Mouse (Mus musculus): ENCODE measurements around the gene Krt88. TPM values are rescaled to one million over a fixed set of nuclear protein-coding genes. Genes with fewer than 3 reads are reported as not detected.
A peak's percentile ranks its signal among the peaks of the same experiment; 100 is the strongest.

Krt88 gene
- not detected for total RNA-seq (2021)
- long read RNA-seq, experiment 1: 0 reads
- long read RNA-seq, experiment 2: 0 reads

GRCm38 (mm10) chr15:101447444-101447843, at the start of gene Krt88:
Gene Krt88, plus strand, starts transcription at chr15:101447744.
- no peak for DNase-seq (ENCODE audit: low spot score in 2 of 2)

DNA sequence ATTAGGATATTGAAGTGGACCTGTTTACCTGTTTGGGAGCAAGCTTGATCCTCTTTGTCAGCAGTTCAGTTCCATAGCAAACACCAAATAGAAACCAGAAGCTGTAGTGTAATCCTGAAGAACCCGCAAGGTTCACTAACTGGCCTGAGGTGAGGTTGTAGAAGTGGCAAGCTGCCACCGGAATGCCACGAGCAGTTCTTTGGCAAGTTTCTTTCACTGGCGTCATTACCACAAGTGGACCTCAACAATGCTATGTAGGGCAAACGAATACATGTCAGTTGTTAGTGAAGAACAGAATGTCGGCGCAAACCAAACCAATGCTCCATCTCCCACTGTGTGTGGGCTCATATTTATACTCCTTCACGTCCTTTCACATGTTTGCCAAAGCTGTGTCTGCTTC, 49.3 kb upstream of the Krt88 start:
- no peak for DNase-seq (ENCODE audit: low spot score in 2 of 2)

DNA sequence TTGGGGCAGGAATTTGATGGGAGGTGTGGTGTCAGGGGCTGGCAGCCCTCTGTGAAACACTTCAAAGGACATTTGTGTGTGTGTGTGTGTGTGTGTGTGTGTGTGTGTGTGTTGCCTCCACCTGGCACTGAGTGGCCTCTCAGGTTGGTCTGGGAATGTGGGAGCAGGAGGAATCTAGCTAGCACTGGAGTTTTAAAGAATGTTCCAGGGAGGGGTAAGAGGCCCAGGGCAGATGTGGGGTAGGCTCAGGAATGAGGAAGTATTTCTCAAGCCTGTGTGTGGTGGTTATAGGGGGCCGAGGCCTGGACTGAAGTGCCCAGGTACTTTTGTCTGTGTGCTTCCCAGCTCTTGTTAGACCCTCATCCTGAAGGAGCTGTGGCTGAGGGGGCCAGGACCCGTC, 36.8 kb upstream of the Krt88 start, which contains the start of gene Krt7:
Krt7 (plus strand) TSS at position 269 of the 400 bp plus-strand sequence.
- no peak for DNase-seq (ENCODE audit: low spot score in 2 of 2)

- DNase-seq (ENCODE audit: low spot score in 2 of 2): no peak
Measured at GRCm38 (mm10) chr15:101412188-101412587, 35.4 kb upstream of the Krt88 start.

- peak in 1 of 2 experiments; percentile 32 for DNase-seq (ENCODE audit: low spot score in 2 of 2)
Measured at GRCm38 (mm10) chr15:101413916-101414635, 33.5 kb upstream of the Krt88 start.

GRCm38 (mm10) chr15:101414807-101415565, 32.6 kb upstream of the Krt88 start:
- no peak for DNase-seq (ENCODE audit: low spot score in 2 of 2)

GRCm38 (mm10) chr15:101418950-101419349, 28.6 kb upstream of the Krt88 start:
- no peak for DNase-seq (ENCODE audit: low spot score in 2 of 2)

- no peak for DNase-seq (ENCODE audit: low spot score in 2 of 2)
Measured at GRCm38 (mm10) chr15:101420903-101421302, 26.6 kb upstream of the Krt88 start.

- no peak for DNase-seq (ENCODE audit: low spot score in 2 of 2)
Measured at GRCm38 (mm10) chr15:101424914-101425313, 22.6 kb upstream of the Krt88 start.

DNA sequence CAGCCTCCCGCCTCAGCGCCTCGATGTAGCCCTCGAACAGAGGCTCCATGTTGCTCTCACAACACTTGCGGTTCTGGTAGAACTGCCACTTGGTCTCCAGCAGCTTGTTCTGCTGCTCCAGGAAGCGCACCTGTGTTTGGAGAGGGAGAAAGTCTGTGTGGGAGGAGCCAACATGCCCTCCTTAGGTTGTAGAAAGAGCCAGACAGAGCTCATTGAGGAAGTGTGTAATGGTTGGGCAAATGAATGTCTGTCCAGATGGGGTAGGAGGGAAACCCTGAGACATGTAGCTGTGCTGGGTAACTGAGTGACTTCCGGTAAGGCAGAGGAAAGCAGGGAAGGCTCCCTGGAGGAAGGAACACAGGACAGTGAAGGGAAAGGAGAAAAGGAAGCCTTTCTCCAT, 10.9 kb upstream of the Krt88 start:
- DNase-seq (ENCODE audit: low spot score in 2 of 2): no peak

DNA sequence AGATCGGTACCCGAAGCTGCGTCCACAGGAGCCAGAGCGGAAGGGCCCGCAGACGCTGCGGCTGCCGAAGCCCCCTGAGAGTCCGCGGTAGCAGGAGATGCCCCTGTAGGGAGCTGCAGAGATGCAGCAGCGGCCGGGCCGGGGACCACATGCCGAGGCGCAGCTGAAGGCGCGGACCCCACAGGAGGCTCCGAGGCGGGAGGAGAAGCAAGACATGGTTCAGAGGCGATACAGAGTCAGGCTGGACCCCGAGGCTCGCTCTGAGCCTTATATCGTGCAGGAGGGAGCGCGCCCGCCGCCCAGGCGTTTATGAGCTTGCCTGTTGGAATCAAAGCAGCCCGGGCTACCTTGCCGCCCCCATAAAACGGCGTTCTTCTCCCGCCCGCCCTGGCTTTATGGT, 9.0 kb upstream of the Krt88 start, which contains the start of gene Krt87:
Krt87 (minus strand) TSS at position 250 of the 400 bp plus-strand sequence.
- DNase-seq (ENCODE audit: low spot score in 2 of 2): no peak

DNA sequence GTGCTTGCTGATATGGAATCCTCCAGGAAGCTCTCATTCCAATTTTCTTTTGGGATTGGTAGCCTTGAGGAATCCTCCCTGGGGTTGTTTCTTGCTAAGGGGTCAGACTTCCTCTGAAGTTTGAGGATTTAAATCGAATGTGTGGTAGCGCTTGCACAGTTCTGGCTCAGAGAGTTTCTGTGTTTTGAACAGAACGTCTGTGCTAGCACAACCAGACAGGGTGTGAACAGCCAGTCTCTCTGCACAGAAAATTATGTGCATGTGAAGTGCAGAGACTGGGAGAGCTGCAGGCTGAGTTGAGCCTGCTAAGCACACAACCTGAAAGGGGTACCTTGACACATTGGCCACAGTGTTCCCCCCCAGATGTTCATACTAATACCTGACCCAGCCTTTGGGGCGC, 6.7 kb upstream of the Krt88 start:
- no peak for DNase-seq (ENCODE audit: low spot score in 2 of 2)

GRCm38 (mm10) chr15:101446572-101446971, 972 bp upstream of the Krt88 start:
- DNase-seq (ENCODE audit: low spot score in 2 of 2): peak; percentile 43 to 52

GRCm38 (mm10) chr15:101453093-101453736, 5.7 kb downstream of the Krt88 start:
- DNase-seq (ENCODE audit: low spot score in 2 of 2): peak; percentile 67 to 80

- no peak for DNase-seq (ENCODE audit: low spot score in 2 of 2)
Measured at GRCm38 (mm10) chr15:101454774-101455173, 7.2 kb downstream of the Krt88 start.

DNA sequence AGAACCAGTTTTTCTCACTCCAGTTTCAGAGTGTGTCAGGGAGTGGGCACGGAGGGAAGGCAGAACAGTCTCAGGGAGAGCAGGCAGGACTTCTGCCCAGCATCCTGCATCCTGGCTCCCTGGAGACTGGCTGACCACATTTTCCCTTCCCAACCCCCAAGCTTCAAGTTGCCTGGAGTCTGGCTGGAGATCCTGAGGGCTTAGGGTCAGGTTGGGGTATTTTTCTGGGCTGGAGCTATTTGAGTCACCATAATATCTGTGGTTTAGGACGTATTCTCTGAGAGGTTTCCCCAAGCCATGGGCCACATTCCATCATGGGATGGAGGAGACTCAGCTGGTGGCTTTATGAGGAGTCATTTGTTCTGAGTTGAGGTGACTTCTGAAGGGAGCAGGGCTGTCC, 7.7 kb downstream of the Krt88 start:
- DNase-seq (ENCODE audit: low spot score in 2 of 2): no peak

- DNase-seq (ENCODE audit: low spot score in 2 of 2): no peak
Measured at GRCm38 (mm10) chr15:101455891-101456290, 8.3 kb downstream of the Krt88 start.

DNA sequence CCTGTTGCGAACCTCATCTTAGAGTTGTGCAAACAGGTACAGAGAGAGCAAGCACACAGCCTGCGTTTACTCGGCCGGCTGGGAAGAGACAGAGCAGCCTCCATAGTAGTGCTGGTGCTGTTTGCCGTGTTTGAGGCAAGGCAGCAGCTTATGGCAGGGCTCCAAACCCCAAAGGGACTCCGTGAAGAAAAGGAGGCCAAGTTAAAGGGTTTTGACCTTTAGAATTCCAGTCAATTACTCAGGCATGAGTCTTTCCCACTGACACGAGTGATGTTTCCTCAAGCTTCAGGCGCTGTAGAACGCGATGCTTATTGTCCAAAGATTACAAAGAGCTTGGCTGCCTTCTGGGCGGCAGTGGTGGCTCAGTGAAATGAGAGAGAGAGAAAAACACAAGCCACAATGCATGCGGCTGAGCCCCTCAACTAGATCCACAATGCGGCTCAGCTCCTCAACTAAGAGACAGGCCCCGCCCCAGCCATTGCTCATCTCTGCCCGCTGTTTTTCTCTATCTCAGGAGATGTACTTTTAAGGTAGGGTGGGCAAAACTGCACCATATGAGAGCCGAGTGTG, 10.9 kb downstream of the Krt88 start:
- no peak for DNase-seq (ENCODE audit: low spot score in 2 of 2)

- DNase-seq (ENCODE audit: low spot score in 2 of 2): no peak
Measured at GRCm38 (mm10) chr15:101459283-101459682, 11.7 kb downstream of the Krt88 start.

DNA sequence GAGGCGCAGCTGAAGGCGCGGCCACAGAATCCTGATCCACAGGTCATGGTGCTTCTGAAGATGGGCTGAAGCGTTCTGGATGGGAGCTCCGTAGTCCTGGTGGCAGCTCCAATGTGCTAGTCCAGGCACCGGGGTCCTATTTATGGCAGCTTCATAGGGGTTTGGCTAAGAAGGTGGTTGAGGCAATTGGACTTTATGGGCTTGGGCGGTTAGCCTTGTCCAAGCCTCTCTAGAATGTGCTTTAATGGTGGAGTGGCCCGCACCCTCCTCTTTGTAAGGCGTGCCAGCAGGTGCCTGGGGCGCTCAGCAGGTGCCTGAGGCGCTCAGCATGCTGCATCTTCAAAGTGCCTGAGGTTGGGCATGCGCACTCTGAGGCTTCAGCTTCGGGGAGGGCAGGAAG, 16.1 kb downstream of the Krt88 start, which contains the start of gene Krt81:
Krt81 (minus strand) TSS at position 101 of the 400 bp plus-strand sequence.
- DNase-seq (ENCODE audit: low spot score in 2 of 2): no peak

- no peak for DNase-seq (ENCODE audit: low spot score in 2 of 2)
Measured at GRCm38 (mm10) chr15:101469093-101469492, 21.5 kb downstream of the Krt88 start.
